Mouse (Mus musculus): ENCODE measurements around the gene Pdp2. TPM values are rescaled to one million over a fixed set of nuclear protein-coding genes. Genes with fewer than 3 reads are reported as not detected.
A peak's percentile ranks its signal among the peaks of the same experiment; 100 is the strongest.
"Not testable (repeated sequence)": the region's sequence is repeated elsewhere in the genome, so short reads cannot be mapped to it uniquely, and the experiment has no call there.

Gene Pdp2
- total RNA-seq (2021), result 10 to 100 TPM; 34.8 to 34.9 TPM
- long read RNA-seq, experiment 1, full-length matches to known transcripts, result 11 of 17 reads
- long read RNA-seq, experiment 1, partial matches to known transcripts, result 0 of 17 reads
- long read RNA-seq, experiment 1, other reads (novel, unspliced or antisense), result 6 of 17 reads
- long read RNA-seq, experiment 2, full-length matches to known transcripts, result 19 of 26 reads
- long read RNA-seq, experiment 2, partial matches to known transcripts, result 2 of 26 reads
- long read RNA-seq, experiment 2, other reads (novel, unspliced or antisense), result 5 of 26 reads

DNA sequence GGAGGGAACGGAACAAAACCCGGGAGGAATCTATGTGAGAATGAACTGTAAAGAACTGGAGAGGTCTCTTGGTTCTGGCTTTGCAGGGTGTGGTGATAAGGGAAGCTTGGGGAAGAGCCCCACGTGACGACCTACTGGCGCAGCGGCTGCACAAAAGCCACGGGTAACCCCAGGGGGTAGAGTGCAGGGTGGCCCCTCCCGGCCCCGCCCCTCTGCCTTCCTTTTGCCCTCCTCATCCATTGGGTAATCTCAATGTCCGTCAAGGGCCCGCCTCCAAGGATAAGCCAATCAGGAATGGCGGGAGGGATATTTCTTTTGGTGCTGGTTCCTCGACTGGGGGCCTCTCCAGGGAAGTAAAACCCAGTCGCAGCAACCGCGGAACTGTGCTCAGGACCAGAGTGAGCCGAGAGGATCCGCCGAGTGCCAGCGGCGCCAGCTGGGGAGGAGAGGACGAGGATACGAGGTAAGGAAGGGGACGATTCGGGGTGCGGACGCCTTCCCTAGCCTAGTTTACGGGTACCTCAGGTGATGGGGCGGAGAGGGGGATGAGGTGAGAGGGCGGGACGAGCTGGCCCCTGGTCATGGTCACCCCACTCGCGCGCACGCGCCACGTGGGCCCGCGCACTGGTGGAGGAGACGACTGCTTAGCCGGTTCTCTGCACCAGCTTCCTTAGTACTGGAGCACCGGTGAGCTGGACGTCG, at the start of gene Pdp2:
Gene Pdp2 (plus strand): TSS at position 319 of the 702 bp plus-strand sequence.
- DNase-seq (ENCODE audit: low spot score in 2 of 2), result peak; percentile 85 to 92

DNA sequence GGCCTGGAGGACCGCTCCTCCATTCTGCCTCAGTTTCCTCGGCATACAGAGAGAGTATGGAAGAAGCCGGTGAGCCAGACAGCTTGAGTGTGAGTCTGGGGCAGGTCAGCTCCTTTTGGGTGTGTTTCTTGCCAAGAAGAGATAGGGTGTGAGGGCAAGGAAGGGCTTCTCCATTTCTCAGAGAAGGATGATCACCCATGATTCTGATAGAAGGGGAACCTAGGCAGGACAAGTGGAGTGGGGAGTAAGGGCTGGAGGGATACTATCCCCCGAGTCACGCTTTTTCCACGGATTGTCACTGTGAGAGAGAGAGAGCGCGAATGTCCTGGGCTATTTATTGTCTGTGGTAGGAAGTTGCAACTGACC, 49.8 kb upstream of the Pdp2 start:
- DNase-seq (ENCODE audit: low spot score in 2 of 2), result no peak

DNA sequence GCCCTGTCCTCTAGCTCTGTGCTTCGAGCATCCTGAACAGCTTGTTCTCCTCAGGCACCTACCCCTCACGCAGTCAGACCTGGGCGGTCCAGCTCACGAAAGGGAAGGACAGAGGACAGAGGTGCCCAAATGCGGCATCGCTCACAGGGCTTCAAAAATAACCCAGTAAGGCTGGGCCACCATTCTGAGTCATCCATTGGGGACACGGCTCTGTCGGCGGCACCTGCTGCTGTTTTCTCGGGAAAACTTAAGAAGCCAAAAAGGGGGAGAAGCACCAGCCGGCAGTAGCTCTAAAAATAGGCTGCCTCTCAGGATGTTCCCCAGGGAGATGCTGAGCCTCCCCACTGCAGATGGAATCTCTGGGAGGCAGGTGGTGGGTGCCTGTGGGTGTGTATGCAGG, 49.1 kb upstream of the Pdp2 start:
- DNase-seq (ENCODE audit: low spot score in 2 of 2), result no peak

DNA sequence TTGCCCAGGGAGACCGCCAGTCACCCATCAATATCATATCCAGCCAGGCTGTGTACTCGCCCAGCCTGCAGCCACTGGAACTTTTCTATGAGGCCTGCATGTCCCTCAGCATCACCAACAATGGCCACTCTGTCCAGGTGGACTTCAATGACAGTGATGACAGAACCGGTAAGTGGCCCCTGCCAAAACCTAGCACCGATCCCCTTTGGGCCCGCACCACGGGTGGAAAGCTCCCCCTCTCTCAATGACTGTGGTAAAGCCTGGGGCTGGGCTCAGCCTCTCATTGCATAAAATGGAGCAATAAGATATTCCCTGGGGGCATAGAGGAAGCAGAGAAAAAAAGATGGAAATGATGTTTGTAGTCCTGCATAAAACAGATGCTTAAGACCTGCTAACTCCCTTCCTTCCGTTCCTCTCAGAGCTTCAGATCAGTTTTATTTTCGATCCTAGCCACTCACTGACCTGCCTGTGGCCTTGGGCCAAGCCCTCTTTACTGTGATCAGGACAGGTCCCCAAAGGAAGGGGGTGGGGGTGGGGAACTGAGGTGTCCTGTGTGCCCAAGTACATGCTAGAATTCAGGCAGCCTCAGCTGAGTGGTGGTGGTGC, 47.7 kb upstream of the Pdp2 start:
- no peak for DNase-seq (ENCODE audit: low spot score in 2 of 2)

GRCm38 (mm10) chr8:104555191-104555590, 36.1 kb upstream of the Pdp2 start:
- no peak for DNase-seq (ENCODE audit: low spot score in 2 of 2)

DNA sequence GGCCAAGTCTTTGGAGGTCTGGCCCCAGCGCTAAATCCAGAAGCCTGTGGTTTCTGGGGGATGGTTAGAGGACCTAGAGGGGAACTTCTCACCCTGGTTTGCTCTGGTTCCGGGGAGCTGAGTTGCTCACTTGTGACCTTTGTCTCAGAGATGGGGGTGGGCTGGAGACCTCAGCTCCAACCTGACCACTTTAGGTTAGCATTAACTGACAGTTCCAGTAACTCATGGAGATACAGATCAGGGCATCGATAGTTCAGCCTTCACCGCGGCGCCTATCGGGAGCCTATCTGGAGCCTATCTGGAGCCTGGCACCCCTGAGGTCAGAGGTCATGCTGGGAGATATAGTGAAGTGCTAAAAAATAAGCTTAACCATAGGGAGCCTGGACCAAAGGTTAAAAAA, 34.0 kb upstream of the Pdp2 start:
- DNase-seq (ENCODE audit: low spot score in 2 of 2), result no peak

DNA sequence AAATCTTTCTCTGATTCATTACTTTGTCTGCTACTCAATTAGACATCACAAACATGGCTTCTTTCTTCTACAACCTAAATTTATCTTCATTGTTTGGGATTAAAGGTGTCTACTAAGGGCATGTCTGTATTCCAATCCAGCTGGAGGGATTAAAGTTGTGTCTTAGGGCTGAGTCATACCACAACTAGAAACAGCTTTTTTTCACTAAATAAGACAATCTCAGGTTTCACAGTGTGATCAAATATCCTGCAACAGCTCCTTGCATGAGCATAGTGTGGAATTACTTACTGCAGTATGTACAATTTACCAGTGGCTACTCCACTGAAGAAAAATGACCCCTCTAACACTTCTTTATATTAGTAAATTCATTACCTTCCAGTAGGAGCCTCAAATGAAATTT, 30.5 kb upstream of the Pdp2 start:
- DNase-seq (ENCODE audit: low spot score in 2 of 2), result no peak

DNA sequence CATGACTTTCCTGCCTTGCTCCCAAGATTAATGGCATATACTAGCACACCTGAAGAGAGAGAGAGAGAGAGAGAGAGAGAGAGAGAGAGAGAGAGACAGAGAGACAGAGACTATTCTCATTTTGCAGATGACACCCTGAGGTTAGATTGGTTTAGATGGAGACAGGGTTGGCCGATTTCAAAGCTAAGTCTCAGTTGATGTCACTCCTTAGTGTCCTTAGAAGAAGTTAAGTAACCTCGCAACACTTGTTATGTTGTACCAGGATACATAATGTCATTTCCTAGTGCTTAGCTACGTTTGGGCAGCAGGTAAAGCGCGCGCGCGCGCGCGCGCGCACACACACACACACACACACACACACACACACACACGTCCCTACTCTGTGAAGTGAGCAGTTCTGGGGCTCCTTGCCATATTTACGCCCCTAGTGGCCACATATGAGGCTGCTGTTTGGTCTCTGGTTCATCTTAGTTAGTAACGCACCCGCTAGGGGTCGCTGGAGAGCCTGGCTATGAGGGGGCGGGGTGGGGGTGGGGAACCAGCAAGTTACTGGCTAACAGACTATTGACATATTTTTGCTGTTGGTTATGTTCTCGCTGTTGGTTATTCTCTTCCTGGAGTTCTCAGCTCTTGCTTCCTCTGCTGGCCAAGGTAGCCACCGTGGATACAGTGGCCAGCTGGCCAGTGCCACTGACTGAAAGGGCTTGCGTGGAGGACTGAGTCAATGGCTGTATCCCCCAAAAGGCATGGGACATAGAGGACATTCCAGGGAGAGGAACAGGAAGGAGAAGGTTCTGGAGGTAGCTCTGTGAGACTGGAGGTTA, 26.4 kb upstream of the Pdp2 start:
- DNase-seq (ENCODE audit: low spot score in 2 of 2), result peak; percentile 71 to 82

DNA sequence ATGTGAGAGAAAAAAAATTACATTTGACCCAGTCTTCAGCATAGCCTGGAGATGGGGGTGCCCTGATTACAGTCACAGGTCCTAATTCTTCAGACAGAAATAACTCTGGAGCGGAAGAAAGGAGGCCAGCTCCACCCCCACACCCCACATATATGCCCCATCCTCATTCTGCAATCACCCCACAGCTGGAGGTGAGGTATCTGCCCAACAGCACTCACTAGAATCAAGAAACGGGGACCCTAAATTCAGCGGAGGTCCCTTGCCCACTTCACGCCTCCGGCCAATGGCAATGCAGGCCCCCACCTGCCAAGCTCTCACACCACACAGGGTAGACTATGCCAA, 25.8 kb upstream of the Pdp2 start:
- no peak for DNase-seq (ENCODE audit: low spot score in 2 of 2)

DNA sequence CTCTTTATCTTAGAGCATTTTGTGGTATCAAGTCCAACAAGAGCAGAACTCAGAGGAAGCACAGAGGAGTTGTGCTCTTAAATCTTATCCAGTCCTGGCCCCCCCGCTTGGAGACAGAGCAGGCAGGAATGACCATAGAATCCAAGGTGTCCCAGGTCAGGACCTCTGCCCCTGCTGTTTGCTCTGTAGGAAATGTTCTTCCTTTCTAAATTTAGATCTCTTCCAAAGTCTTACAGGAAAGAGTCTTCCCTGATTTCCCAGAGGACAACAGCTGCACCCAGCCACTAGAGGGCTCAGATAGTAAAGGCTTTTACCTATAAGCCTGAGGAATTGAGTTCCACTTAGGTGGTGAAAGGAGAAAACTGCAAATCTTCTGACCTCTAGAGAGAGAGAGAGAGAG, 21.7 kb upstream of the Pdp2 start:
- DNase-seq (ENCODE audit: low spot score in 2 of 2), result peak in 1 of 2 experiments; percentile 30

DNA sequence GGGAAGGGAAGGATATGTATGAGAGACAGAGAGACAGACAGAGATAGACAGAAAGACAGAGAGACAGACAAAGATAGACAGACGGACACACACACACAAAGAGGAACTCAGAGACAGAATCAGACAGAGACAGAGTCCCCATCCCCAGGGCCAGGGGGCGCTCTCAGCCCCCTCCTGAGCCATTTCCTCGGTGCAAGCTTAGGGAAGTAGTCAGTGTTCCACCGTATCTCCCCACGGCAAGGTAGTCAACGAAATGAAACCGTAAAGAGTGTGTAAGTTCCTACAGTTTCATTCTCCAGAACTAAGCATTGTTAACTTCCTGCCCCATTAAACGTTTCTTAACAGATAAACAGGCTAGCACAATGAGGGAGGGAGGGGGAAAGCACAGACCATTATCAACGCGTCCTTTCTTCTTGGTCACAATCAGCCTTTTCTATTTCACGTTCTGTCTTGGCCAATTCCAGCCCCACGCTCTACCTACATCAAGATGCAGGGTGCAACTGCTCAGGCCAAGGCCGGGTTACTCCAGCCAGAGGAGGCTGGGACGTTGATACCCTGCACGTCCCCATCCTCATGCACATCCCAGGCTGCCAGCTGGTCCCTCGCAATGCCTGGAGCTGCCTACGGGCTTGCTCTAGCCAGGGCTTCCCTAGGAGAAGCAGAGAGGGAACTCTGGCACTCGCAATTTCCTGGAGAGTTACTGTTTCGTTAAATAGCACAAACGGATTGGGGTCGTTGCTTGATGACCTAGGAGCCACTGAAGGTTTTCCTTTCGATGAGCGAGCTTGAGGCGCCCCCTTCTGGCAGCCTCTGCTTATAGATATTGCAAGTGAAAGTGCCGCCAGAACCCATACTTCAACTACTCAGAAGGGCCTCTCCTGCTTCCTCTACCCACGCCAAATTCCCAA, 20.6 kb upstream of the Pdp2 start:
- DNase-seq (ENCODE audit: low spot score in 2 of 2), result peak; percentile 79 to 86

- no peak for DNase-seq (ENCODE audit: low spot score in 2 of 2)
These were observed 14.4 kb upstream of the Pdp2 start for GRCm38 (mm10) chr8:104576820-104577219.

- not testable (repeated sequence) for DNase-seq (ENCODE audit: low spot score in 2 of 2)
These were observed 13.6 kb upstream of the Pdp2 start for GRCm38 (mm10) chr8:104577606-104578005.

GRCm38 (mm10) chr8:104584522-104584921, 6.7 kb upstream of the Pdp2 start:
- no peak for DNase-seq (ENCODE audit: low spot score in 2 of 2)

- DNase-seq (ENCODE audit: low spot score in 2 of 2), result no peak
These were observed 967 bp upstream of the Pdp2 start for GRCm38 (mm10) chr8:104590284-104590683.

GRCm38 (mm10) chr8:104591856-104592255, 605 bp downstream of the Pdp2 start:
- no peak for DNase-seq (ENCODE audit: low spot score in 2 of 2)

DNA sequence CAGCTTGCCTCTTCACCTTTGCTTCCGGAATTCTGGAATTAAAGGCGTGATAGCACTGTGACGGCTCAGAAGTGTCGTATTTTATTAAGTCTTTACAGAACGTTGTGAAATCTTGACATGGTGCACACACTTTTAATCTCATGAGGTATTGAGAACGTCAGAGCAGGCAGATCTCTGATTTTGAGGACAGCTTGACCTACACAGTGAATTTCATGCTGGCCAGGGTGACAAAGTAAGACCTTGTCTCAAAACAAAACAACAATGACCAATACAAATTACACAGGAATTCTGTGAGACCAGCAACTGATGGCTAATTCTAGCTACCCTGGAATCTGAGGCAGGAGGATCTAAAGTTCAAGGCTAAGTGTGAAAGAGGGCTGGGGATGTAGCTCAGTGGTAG, 1.3 kb downstream of the Pdp2 start:
- no peak for DNase-seq (ENCODE audit: low spot score in 2 of 2)

DNA sequence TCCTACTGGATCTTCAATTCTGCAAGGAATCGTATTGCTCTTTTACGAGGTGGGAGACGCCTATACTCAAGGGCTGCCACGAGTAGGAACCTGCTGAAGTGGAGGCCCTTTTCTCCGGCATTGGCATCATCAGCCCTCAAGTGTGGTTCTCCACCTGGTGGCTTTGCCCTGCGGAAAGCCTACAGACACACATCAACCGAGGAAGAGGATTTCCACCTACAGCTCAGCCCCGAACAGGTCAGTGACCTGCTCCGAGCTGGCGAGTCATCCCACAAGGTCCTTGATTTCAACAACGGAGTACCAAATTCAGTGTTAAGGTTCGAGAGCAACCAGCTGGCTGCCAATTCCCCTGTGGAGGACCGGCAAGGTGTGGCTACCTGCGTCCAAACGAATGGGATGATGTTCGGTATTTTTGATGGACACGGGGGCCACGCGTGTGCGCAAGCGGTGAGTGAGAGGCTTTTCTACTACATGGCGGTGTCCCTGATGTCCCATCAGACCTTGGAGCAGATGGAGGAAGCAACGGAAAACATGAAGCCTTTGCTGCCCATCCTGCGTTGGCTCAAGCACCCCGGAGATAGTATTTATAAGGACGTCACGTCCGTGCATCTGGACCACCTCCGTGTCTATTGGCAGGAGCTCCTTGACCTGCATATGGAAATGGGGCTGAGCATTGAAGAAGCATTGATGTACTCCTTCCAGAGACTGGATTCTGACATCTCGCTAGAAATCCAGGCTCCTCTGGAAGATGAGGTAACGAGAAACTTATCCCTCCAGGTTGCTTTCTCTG, 2.5 kb downstream of the Pdp2 start:
- DNase-seq (ENCODE audit: low spot score in 2 of 2), result no peak

DNA sequence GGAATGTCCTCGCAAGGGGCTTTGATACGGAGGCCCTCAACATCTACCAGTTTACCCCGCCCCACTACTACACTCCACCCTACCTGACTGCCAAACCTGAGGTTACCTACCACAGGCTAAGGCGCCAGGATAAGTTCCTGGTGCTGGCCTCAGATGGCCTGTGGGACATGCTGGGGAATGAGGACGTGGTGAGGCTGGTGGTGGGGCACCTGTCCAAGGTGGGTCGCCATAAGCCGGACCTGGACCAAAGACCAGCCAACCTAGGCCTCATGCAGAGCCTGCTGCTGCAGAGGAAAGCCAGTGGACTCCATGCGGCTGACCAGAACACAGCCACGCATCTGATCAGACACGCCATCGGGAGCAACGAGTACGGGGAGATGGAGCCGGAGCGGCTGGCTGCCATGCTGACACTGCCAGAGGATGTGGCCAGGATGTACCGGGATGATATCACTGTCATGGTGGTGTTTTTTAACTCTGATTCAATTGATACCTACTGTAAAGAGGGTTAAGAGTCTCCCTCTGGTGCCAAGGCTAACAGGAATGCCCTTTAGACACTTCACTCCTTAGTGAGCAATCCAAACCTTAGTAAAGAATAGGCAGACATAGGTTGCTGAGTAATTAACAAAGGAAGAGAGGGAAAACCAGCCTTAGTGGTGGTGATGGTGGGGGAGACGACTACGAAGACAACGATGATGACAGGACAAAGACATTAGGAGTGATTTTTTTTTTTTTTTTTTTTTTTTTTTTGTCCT, 3.5 kb downstream of the Pdp2 start:
- no peak for DNase-seq (ENCODE audit: low spot score in 2 of 2)
